Mouse (Mus musculus): ENCODE measurements around the gene Slc38a1.
A peak's percentile ranks its signal among the peaks of the same experiment; 100 is the strongest.

Slc38a1 gene

GRCm38 (mm10) chr15:96562521-96562920, 80.2 kb downstream of the Slc38a1 start:
- no peak for DNase-seq (ENCODE audit: low spot score in 2 of 2)

GRCm38 (mm10) chr15:96560576-96561298, 82.0 kb downstream of the Slc38a1 start:
- no peak for DNase-seq (ENCODE audit: low spot score in 2 of 2)

GRCm38 (mm10) chr15:96551569-96552380, 90.9 kb downstream of the Slc38a1 start:
- DNase-seq (ENCODE audit: low spot score in 2 of 2): peak in 1 of 2 experiments; percentile 33

- no peak for DNase-seq (ENCODE audit: low spot score in 2 of 2)
These were observed 91.6 kb downstream of the Slc38a1 start for GRCm38 (mm10) chr15:96551107-96551506.

GRCm38 (mm10) chr15:96548363-96548762, 94.3 kb downstream of the Slc38a1 start:
- no peak for DNase-seq (ENCODE audit: low spot score in 2 of 2)

- DNase-seq (ENCODE audit: low spot score in 2 of 2): peak in 1 of 2 experiments; percentile 68
These were observed 95.2 kb downstream of the Slc38a1 start for GRCm38 (mm10) chr15:96547256-96548195.

- peak; percentile 30 to 63 for DNase-seq (ENCODE audit: low spot score in 2 of 2)
These were observed 99.4 kb downstream of the Slc38a1 start for GRCm38 (mm10) chr15:96543181-96543828.

GRCm38 (mm10) chr15:96542135-96542534, 100.6 kb downstream of the Slc38a1 start:
- no peak for DNase-seq (ENCODE audit: low spot score in 2 of 2)

GRCm38 (mm10) chr15:96537272-96537671, 105.4 kb downstream of the Slc38a1 start:
- no peak for DNase-seq (ENCODE audit: low spot score in 2 of 2)

GRCm38 (mm10) chr15:96536412-96536811, 106.3 kb downstream of the Slc38a1 start:
- DNase-seq (ENCODE audit: low spot score in 2 of 2): no peak

GRCm38 (mm10) chr15:96527686-96528085, 115.0 kb downstream of the Slc38a1 start:
- no peak for DNase-seq (ENCODE audit: low spot score in 2 of 2)

- no peak for DNase-seq (ENCODE audit: low spot score in 2 of 2)
These were observed 118.4 kb downstream of the Slc38a1 start for GRCm38 (mm10) chr15:96524239-96524738.

Data from urinary bladder, postnatal 36 days (tissue).